Mouse (Mus musculus) subcutaneous adipose tissue, adult 2 months (tissue): ENCODE data around the gene Ip6k2. TPM values are rescaled to one million over a fixed set of nuclear protein-coding genes. Genes with fewer than 3 reads are reported as not detected.

Source experiments
- polyA plus RNA-seq: library from polyadenylated mRNA; depleted of rRNA; stranded (reverse); fragments of >200 nt; gene quantifications from 2 replicates; pipeline ENCODE4 v1.2.3, GENCODE M21; 2012; ENCODE audit warnings: low replicate concordance; rRNA removed

Gene Ip6k2
- 53.3 and 84.8 TPM in 2 replicates for polyA plus RNA-seq

DNA sequence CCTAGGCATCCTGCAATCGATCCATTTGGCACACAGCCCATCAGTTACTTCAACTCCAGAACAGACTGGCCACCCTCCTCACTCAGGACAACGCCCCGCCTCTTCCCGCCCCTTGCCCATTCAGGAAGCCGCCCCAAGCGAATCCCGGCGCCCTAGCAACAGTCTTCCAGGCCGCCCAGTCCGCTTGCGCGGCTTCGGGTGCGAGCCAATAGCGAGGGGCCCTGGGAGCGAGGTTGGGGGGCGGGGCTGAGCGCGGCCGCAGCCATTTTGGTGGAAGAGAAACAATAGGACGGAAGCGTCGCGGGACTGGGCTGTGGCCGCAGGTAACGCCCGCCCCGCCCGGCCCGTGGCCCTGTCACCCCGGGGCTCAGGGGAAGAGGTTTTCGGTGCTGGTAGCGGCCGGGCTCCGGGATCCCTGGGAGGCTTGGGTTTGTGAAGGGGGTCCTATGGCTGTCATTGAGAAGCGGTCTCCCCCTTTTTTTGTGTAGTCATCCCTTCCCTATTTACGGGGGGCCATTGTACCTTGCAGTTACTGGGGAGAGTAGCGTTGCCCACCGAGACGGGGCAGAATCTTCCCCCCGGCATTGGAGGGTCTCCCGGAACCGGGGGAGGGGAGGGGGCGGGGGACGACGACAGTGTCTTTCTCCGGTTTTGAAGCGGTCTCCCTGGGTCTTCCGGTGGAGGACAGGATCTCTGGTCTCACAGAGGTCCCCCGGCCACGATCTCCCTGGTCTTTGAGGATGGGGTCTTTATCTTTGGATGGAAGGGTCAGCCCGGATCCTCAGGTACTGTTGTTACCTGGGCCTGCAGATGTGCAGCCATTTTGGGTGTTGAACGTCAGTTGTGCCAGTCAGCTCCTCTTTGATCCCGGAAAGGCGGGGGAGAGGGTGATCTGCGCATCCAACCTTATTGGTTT lies at the start of gene Ip6k2:
Gene Ip6k2, plus strand, starts transcription at position 249 of the 916 bp plus-strand sequence.

GRCm38 (mm10) chr9:108808163-108808665 lies 24.6 kb downstream of the Ip6k2 start, which contains the start of gene Nckipsd:
TSS of gene Nckipsd (plus strand) at chr9:108808368.

DNA sequence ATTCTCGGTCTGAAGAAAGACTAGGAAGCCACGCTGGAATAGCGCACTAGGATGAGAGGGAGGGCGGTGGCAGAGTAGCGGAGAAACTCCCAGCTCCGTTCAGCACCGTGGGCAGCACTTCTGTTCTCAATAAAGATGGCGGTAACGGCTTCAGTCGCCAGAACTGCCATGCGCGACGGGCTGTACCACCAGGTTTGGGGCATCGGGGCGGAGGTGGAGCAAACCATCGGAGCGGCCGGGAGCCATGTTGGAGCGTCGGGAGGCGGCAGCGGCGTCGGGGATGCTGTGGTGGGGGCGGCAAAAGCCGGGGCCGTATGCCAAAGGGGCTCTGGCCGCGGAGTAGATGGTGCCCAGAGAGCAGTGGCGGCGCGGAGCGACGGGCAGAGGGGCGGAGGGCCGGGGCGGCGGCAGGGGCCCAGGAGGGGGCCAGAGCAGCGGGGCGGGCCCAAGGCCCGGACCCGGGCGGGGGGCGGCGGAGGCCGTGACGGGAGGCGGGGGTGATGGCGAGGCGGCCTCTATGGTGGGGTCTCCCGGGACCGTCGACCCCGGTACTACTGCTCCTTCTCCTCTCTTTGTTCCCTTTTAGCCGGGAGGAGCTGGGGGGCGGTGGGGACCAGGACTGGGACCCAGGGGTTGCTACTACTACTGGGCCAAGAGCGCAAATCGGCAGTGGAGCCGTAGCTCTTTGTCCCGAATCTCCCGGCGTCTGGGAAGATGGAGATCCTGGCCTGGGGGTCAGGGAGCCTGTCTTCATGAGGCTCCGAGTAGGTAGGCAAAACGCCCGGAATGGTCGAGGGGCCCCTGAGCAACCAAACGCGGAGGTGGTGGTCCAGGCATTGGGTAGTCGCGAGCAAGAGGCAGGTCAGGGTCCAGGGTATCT lies 42.5 kb downstream of the Ip6k2 start, which contains the start of gene Celsr3:
Gene Celsr3, plus strand, starts transcription at position 501 of the 880 bp plus-strand sequence.

GRCm38 (mm10) chr9:108852976-108853375 lies 69.4 kb downstream of the Ip6k2 start, which contains the start of gene Slc26a6:
TSS of gene Slc26a6 (plus strand) at chr9:108853283.

Other genes starting within 250 kb of the Ip6k2 start
- gene Impdh2, start 223.5 kb upstream of the Ip6k2 start, polyA plus RNA-seq: 48.0 and 173 TPM in 2 replicates
- gene Ndufaf3, start 216.4 kb upstream of the Ip6k2 start, polyA plus RNA-seq: 38.3 and 48.7 TPM in 2 replicates
- 120 and 203 TPM in 2 replicates for gene Dalrd3, start 213.9 kb upstream of the Ip6k2 start, polyA plus RNA-seq
- gene Wdr6, start 205.1 kb upstream of the Ip6k2 start, polyA plus RNA-seq: 41.1 and 162 TPM in 2 replicates
- 5.3 and 35.1 TPM in 2 replicates for gene P4htm, start 186.1 kb upstream of the Ip6k2 start, polyA plus RNA-seq
- gene Arih2, start 134.4 kb upstream of the Ip6k2 start, polyA plus RNA-seq: 35.0 and 41.4 TPM in 2 replicates
- gene Slc25a20, start 121.7 kb upstream of the Ip6k2 start, polyA plus RNA-seq: 36.9 and 73.5 TPM in 2 replicates
- gene Prkar2a, start 94.5 kb upstream of the Ip6k2 start, polyA plus RNA-seq: 15.6 and 32.7 TPM in 2 replicates
- 25.4 and 31.7 TPM in 2 replicates for gene Nckipsd, start 24.6 kb downstream of the Ip6k2 start, polyA plus RNA-seq
- 1.4 and 1.5 TPM in 2 replicates for gene Celsr3, start 42.5 kb downstream of the Ip6k2 start, polyA plus RNA-seq
- gene Slc26a6, start 69.5 kb downstream of the Ip6k2 start, polyA plus RNA-seq: 26.4 and 31.9 TPM in 2 replicates
- 0.13 and 0.49 TPM in 2 replicates for gene Tmem89, start 130.8 kb downstream of the Ip6k2 start, polyA plus RNA-seq
- gene Uqcrc1, start 152.8 kb downstream of the Ip6k2 start, polyA plus RNA-seq: 604 and 794 TPM in 2 replicates
- 1.3 and 60.7 TPM in 2 replicates for gene Col7a1, start 169.8 kb downstream of the Ip6k2 start, polyA plus RNA-seq
- 0.13 and 5.4 TPM in 2 replicates for gene Ucn2, start 202.2 kb downstream of the Ip6k2 start, polyA plus RNA-seq
- gene Pfkfb4, start 208.0 kb downstream of the Ip6k2 start, polyA plus RNA-seq: 27.1 and 36.5 TPM in 2 replicates